In the genomic region with DNA sequence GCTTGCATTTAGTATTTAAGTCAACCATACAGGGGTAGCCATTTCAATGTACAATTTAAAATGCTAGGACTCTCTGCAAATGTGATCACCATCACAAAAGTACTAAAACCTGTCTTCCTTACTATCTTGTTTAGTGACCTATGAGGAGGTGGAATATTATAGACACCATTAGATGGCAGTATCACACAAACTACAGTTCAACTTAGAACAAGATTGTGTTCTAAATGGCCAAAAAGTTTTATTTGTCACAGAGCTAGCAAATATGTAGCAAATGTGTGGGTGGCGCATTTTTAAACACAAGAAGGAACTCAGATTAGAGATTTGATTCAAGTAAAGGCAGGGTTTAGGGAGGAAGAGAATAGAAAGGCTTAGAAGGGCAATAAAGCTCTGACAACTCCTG, we compare ENCODE assay signal across 11 mouse cellular contexts.
DNase-seq lines count a peak whose midpoint lies in the region; ATAC-seq and TF ChIP-seq lines count a peak whose summit lies in the region.
"Had no signal": no experiment of that assay in that cellular context is flagged by ENCODE, and none has a peak within 500 bp of the region (broad histone marks: within the 10 kb centered on the region; RNA-seq: fewer than 3 reads in every experiment).

No protein-coding gene starts in this region.

- ATAC-seq in intestine, postnatal 0 days, result no peak
- ATAC-seq in intestine, embryonic 15.5 days, result no peak
- no peak for ATAC-seq in monocyte, adult 5-6 weeks (replicated peaks; ENCODE audit: insufficient number of reproducible peaks, low FRiP score, low TSS enrichment, poor library complexity, severe bottlenecking)

- TF ChIP-seq POLR2A in cortical plate, adult 2 months (IDR thresholded peaks at IDR 0.05; ENCODE audit: extremely low read depth, insufficient read depth, low read length), result no peak

- no peaks in the 10 kb centered on the region for H3K36me3 ChIP-seq in intestine, postnatal 0 days (ENCODE audit: control insufficient read depth, insufficient read depth)
- no peaks in the 10 kb centered on the region for H3K36me3 ChIP-seq in intestine, embryonic 15.5 days
- H3K36me3 ChIP-seq: heart, embryonic 13.5 days had no signal

- no peak overlapping the region for H3K4me2 ChIP-seq in intestine, postnatal 0 days (replicated peaks; ENCODE audit: low read depth)
- no peak overlapping the region for H3K4me2 ChIP-seq in intestine, embryonic 15.5 days (replicated peaks)
- H3K4me2 ChIP-seq: heart, embryonic 13.5 days had no signal

- H3K27me3 ChIP-seq in intestine, postnatal 0 days (replicated peaks; ENCODE audit: control insufficient read depth, insufficient read depth, low read length), result no peaks in the 10 kb centered on the region
- no peaks in the 10 kb centered on the region for H3K27me3 ChIP-seq in intestine, embryonic 15.5 days (replicated peaks)

- H3K9me3 ChIP-seq in intestine, postnatal 0 days (ENCODE audit: control insufficient read depth), result no peaks in the 10 kb centered on the region
- no peaks in the 10 kb centered on the region for H3K9me3 ChIP-seq in intestine, embryonic 15.5 days
- H3K9me3 ChIP-seq: heart, embryonic 13.5 days had no signal

- no peaks in the 10 kb centered on the region for H3K4me1 ChIP-seq in intestine, postnatal 0 days (replicated peaks; ENCODE audit: control insufficient read depth, insufficient read depth, low read length)
- no peaks in the 10 kb centered on the region for H3K4me1 ChIP-seq in intestine, embryonic 15.5 days (replicated peaks)
- H3K4me1 ChIP-seq in cortical plate, adult 2 months (ENCODE audit: control insufficient read depth, insufficient read depth, low read length), result no peaks in the 10 kb centered on the region
- H3K4me1 ChIP-seq: heart, embryonic 13.5 days had no signal

- 52% methylated on average over 1 of the region's 1 CpGs for WGBS in intestine, postnatal 0 days
- WGBS in intestine, embryonic 15.5 days, result 40% methylated on average over 1 of the region's 1 CpGs

- H3K27ac ChIP-seq in intestine, postnatal 0 days (ENCODE audit: low read depth, low read length), result no peak overlapping the region
- no peak overlapping the region for H3K27ac ChIP-seq in intestine, embryonic 15.5 days
- no peak overlapping the region for H3K27ac ChIP-seq in cortical plate, adult 2 months (ENCODE audit: insufficient read depth, low read length)
- H3K27ac ChIP-seq: heart, embryonic 13.5 days had no signal

- peak; percentile 72 for TF ChIP-seq CTCF in intestine, postnatal 0 days (IDR thresholded peaks at IDR 0.05; ENCODE audit: low read depth)
- 0 out of 2 replicates have a peak, but pooled peaks have one; percentile 4 for TF ChIP-seq CTCF in cortical plate, adult 2 months (IDR thresholded peaks at IDR 0.05; ENCODE audit: extremely low read depth, insufficient read depth, low read length)

- peak; percentile 42 for DNase-seq in 3T3-L1 (ENCODE audit: low read depth, low spot score)
- peak; percentile 38 for DNase-seq in A20 (ENCODE audit: low read depth, low spot score)
- no peak for DNase-seq in kidney, adult 18-20 months
- DNase-seq: kidney, postnatal 10 days; right cerebral cortex, postnatal 4 days; thymus, postnatal 25 days had no signal

- no peak overlapping the region for H3K9ac ChIP-seq in intestine, postnatal 0 days (ENCODE audit: low read depth, low read length)
- no peak overlapping the region for H3K9ac ChIP-seq in intestine, embryonic 15.5 days
- H3K9ac ChIP-seq: heart, embryonic 13.5 days had no signal

- no peak overlapping the region for H3K4me3 ChIP-seq in intestine, postnatal 0 days (ENCODE audit: low read depth, low read length)
- no peak overlapping the region for H3K4me3 ChIP-seq in intestine, embryonic 15.5 days (replicated peaks)
- H3K4me3 ChIP-seq in cortical plate, adult 2 months (ENCODE audit: insufficient read depth, low read length), result no peak overlapping the region
- H3K4me3 ChIP-seq: heart, embryonic 13.5 days had no signal
